Mouse (Mus musculus): ENCODE results near the gene Heca. TPM values are rescaled to one million over a fixed set of nuclear protein-coding genes. Genes with fewer than 3 reads are reported as not detected.
"Not testable (repeated sequence)": the region's sequence is repeated elsewhere in the genome, so short reads cannot be mapped to it uniquely, and the experiment has no call there.

Gene Heca
- polyA plus RNA-seq, 1 experiment: 13.0 TPM

- no peak overlapping the region for H3K27ac ChIP-seq (ENCODE audit: insufficient read depth, low read depth, low read length)
- no peaks in the 10 kb centered on the region for H3K27me3 ChIP-seq (ENCODE audit: control insufficient read depth, insufficient read depth, low read length)
- H3K4me1 ChIP-seq (ENCODE audit: control insufficient read depth, insufficient read depth, insufficient read length, low read length): peaks cover 2% of the 10 kb centered on the region; the same call in 1 of the 2 replicates
- 83% methylated on average over 3 of the region's 3 CpGs for WGBS
- no peak for TF ChIP-seq CTCF (IDR thresholded peaks at IDR 0.05; ENCODE audit: extremely low read depth, insufficient read length, insufficient replicate concordance, low read depth, low read length)
- no peak for TF ChIP-seq POLR2A (IDR thresholded peaks at IDR 0.05; ENCODE audit: low read depth, low read length)
- no peaks in the 10 kb centered on the region; the same call in 1 of the 2 replicates for H3K36me3 ChIP-seq (ENCODE audit: control insufficient read depth, insufficient read depth, low read length)
- no peak overlapping the region for H3K4me3 ChIP-seq (ENCODE audit: low read depth, low read length)
These were observed 22.7 kb downstream of the Heca start for GRCm38 (mm10) chr10:17925200-17925599.

GRCm38 (mm10) chr10:17924166-17924565 is 23.7 kb downstream of the Heca start:
- 79% methylated on average over 3 of the region's 3 CpGs for WGBS
- Histone ChIP-seq H3K36me3 (ENCODE audit: control insufficient read depth, insufficient read depth, low read length) (no peaks in the 10 kb centered on the region; the same call in 1 of the 2 replicates), H3K4me3 (ENCODE audit: low read depth, low read length) (no peak overlapping the region), H3K27me3 (ENCODE audit: control insufficient read depth, insufficient read depth, low read length) (no peaks in the 10 kb centered on the region), H3K4me1 (ENCODE audit: control insufficient read depth, insufficient read depth, insufficient read length, low read length) (peaks cover 2% of the 10 kb centered on the region; the same call in 1 of the 2 replicates), H3K27ac (ENCODE audit: insufficient read depth, low read depth, low read length) (no peak overlapping the region)
- TF ChIP-seq POLR2A (IDR thresholded peaks at IDR 0.05; ENCODE audit: low read depth, low read length) (no peak), CTCF (IDR thresholded peaks at IDR 0.05; ENCODE audit: extremely low read depth, insufficient read length, insufficient replicate concordance, low read depth, low read length) (no peak)

- WGBS: 88% methylated on average over 4 of the region's 4 CpGs
- H3K36me3 ChIP-seq (ENCODE audit: control insufficient read depth, insufficient read depth, low read length): no peaks in the 10 kb centered on the region
- H3K4me3 ChIP-seq (ENCODE audit: low read depth, low read length): no peak overlapping the region
- peaks cover 2% of the 10 kb centered on the region; the same call in 1 of the 2 replicates for H3K4me1 ChIP-seq (ENCODE audit: control insufficient read depth, insufficient read depth, insufficient read length, low read length)
- H3K27me3 ChIP-seq (ENCODE audit: control insufficient read depth, insufficient read depth, low read length): no peaks in the 10 kb centered on the region
- no peak for TF ChIP-seq CTCF (IDR thresholded peaks at IDR 0.05; ENCODE audit: extremely low read depth, insufficient read length, insufficient replicate concordance, low read depth, low read length)
- no peak for TF ChIP-seq POLR2A (IDR thresholded peaks at IDR 0.05; ENCODE audit: low read depth, low read length)
- no peak overlapping the region for H3K27ac ChIP-seq (ENCODE audit: insufficient read depth, low read depth, low read length)
These were observed 26.5 kb downstream of the Heca start for GRCm38 (mm10) chr10:17921381-17921780.

GRCm38 (mm10) chr10:17919971-17920370 is 27.9 kb downstream of the Heca start:
- Histone ChIP-seq H3K4me3 (ENCODE audit: low read depth, low read length) (no peak overlapping the region), H3K27ac (ENCODE audit: insufficient read depth, low read depth, low read length) (no peak overlapping the region), H3K27me3 (ENCODE audit: control insufficient read depth, insufficient read depth, low read length) (no peaks in the 10 kb centered on the region), H3K36me3 (ENCODE audit: control insufficient read depth, insufficient read depth, low read length) (peaks cover 7% of the 10 kb centered on the region), H3K4me1 (ENCODE audit: control insufficient read depth, insufficient read depth, insufficient read length, low read length) (no peaks in the 10 kb centered on the region; the same call in 1 of the 2 replicates)
- WGBS: 73% methylated on average over 5 of the region's 5 CpGs
- TF ChIP-seq CTCF (IDR thresholded peaks at IDR 0.05; ENCODE audit: extremely low read depth, insufficient read length, insufficient replicate concordance, low read depth, low read length) (no peak), POLR2A (IDR thresholded peaks at IDR 0.05; ENCODE audit: low read depth, low read length) (no peak)

- Histone ChIP-seq H3K36me3 (ENCODE audit: control insufficient read depth, insufficient read depth, low read length) (peaks cover 8% of the 10 kb centered on the region), H3K4me1 (ENCODE audit: control insufficient read depth, insufficient read depth, insufficient read length, low read length) (no peaks in the 10 kb centered on the region; the same call in 1 of the 2 replicates), H3K27ac (ENCODE audit: insufficient read depth, low read depth, low read length) (no peak overlapping the region), H3K27me3 (ENCODE audit: control insufficient read depth, insufficient read depth, low read length) (no peaks in the 10 kb centered on the region), H3K4me3 (ENCODE audit: low read depth, low read length) (no peak overlapping the region)
- WGBS: 42% methylated on average over 2 of the region's 2 CpGs
- TF ChIP-seq POLR2A (IDR thresholded peaks at IDR 0.05; ENCODE audit: low read depth, low read length) (no peak), CTCF (IDR thresholded peaks at IDR 0.05; ENCODE audit: extremely low read depth, insufficient read length, insufficient replicate concordance, low read depth, low read length) (no peak)
These were observed 28.8 kb downstream of the Heca start for GRCm38 (mm10) chr10:17919032-17919431.

GRCm38 (mm10) chr10:17908731-17909130 is 39.1 kb downstream of the Heca start:
- Histone ChIP-seq H3K4me3 (ENCODE audit: low read depth, low read length) (no peak overlapping the region), H3K4me1 (ENCODE audit: control insufficient read depth, insufficient read depth, insufficient read length, low read length) (no peaks in the 10 kb centered on the region), H3K36me3 (ENCODE audit: control insufficient read depth, insufficient read depth, low read length) (peaks cover 4% of the 10 kb centered on the region; the same call in 1 of the 2 replicates), H3K27me3 (ENCODE audit: control insufficient read depth, insufficient read depth, low read length) (no peaks in the 10 kb centered on the region), H3K27ac (ENCODE audit: insufficient read depth, low read depth, low read length) (no peak overlapping the region)
- WGBS: 59% methylated on average over 4 of the region's 4 CpGs
- TF ChIP-seq POLR2A (IDR thresholded peaks at IDR 0.05; ENCODE audit: low read depth, low read length) (no peak), CTCF (IDR thresholded peaks at IDR 0.05; ENCODE audit: extremely low read depth, insufficient read length, insufficient replicate concordance, low read depth, low read length) (no peak)

- H3K27me3 ChIP-seq (ENCODE audit: control insufficient read depth, insufficient read depth, low read length); H3K27ac ChIP-seq (ENCODE audit: insufficient read depth, low read depth, low read length); H3K4me3 ChIP-seq (ENCODE audit: low read depth, low read length); H3K4me1 ChIP-seq (ENCODE audit: control insufficient read depth, insufficient read depth, insufficient read length, low read length); H3K36me3 ChIP-seq (ENCODE audit: control insufficient read depth, insufficient read depth, low read length): not testable (repeated sequence)
- 88% methylated on average over 3 of the region's 3 CpGs for WGBS
These were observed 41.5 kb downstream of the Heca start for GRCm38 (mm10) chr10:17906405-17906804.

GRCm38 (mm10) chr10:17903449-17903848 is 44.4 kb downstream of the Heca start:
- H3K4me3 ChIP-seq (ENCODE audit: low read depth, low read length): no peak overlapping the region
- H3K4me1 ChIP-seq (ENCODE audit: control insufficient read depth, insufficient read depth, insufficient read length, low read length): no peaks in the 10 kb centered on the region
- TF ChIP-seq CTCF (IDR thresholded peaks at IDR 0.05; ENCODE audit: extremely low read depth, insufficient read length, insufficient replicate concordance, low read depth, low read length) (no peak), POLR2A (IDR thresholded peaks at IDR 0.05; ENCODE audit: low read depth, low read length) (no peak)
- no peak overlapping the region for H3K27ac ChIP-seq (ENCODE audit: insufficient read depth, low read depth, low read length)
- H3K36me3 ChIP-seq (ENCODE audit: control insufficient read depth, insufficient read depth, low read length): peaks cover 9% of the 10 kb centered on the region
- no peaks in the 10 kb centered on the region for H3K27me3 ChIP-seq (ENCODE audit: control insufficient read depth, insufficient read depth, low read length)
- WGBS: 84% methylated on average over 2 of the region's 2 CpGs
